Mouse (Mus musculus) erythroblast, embryonic 14.5 days (primary cell): ENCODE results near the gene Gm11983.

Source experiments
- GATA1 ChIP-seq: IDR thresholded peaks from 2 replicates; pipeline ENCODE4 v1.6.1; 2012; ENCODE audit warnings: low read length, inconsistent platforms, mixed read lengths
- TAL1 ChIP-seq: IDR thresholded peaks from 3 replicates; pipeline ENCODE4 v1.6.1; 2012; ENCODE audit warnings: low read length, inconsistent platforms, mixed read lengths

GRCm38 (mm10) chr11:6862185-6862584 lies 24.7 kb upstream of the Gm11983 start:
- TF ChIP-seq GATA1 = no peak
- no peak for TF ChIP-seq TAL1
